Mouse (Mus musculus): ENCODE data around the gene Abca17. TPM values are rescaled to one million over a fixed set of nuclear protein-coding genes. Genes with fewer than 3 reads are reported as not detected.

The Abca17 gene
- under 1 TPM in 1 of 2 experiments, not detected in 1; 0.10 TPM for total RNA-seq (2021)
- long read RNA-seq, experiment 1 = 0 reads
- long read RNA-seq, experiment 2 = 0 reads

- peak; percentile 23 to 50 for DNase-seq (ENCODE audit: low spot score in 2 of 2)
Observed at GRCm38 (mm10) chr17:24350926-24351759, at the start of gene Abca17. Gene Abca17 (minus strand): TSS chr17:24351068.

- DNase-seq (ENCODE audit: low spot score in 2 of 2) = no peak
Observed at GRCm38 (mm10) chr17:24394456-24394855, 43.6 kb upstream of the Abca17 start.

GRCm38 (mm10) chr17:24393527-24393926 lies 42.7 kb upstream of the Abca17 start:
- no peak for DNase-seq (ENCODE audit: low spot score in 2 of 2)

GRCm38 (mm10) chr17:24391149-24391548 lies 40.3 kb upstream of the Abca17 start:
- DNase-seq (ENCODE audit: low spot score in 2 of 2) = no peak

GRCm38 (mm10) chr17:24389865-24390264 lies 39.0 kb upstream of the Abca17 start:
- peak; percentile 52 to 61 for DNase-seq (ENCODE audit: low spot score in 2 of 2)

GRCm38 (mm10) chr17:24388711-24389110 lies 37.8 kb upstream of the Abca17 start:
- no peak for DNase-seq (ENCODE audit: low spot score in 2 of 2)

- no peak for DNase-seq (ENCODE audit: low spot score in 2 of 2)
Observed at GRCm38 (mm10) chr17:24383789-24384188, 32.9 kb upstream of the Abca17 start.

GRCm38 (mm10) chr17:24378496-24378895 lies 27.6 kb upstream of the Abca17 start:
- DNase-seq (ENCODE audit: low spot score in 2 of 2) = peak in 1 of 2 experiments; percentile 16

GRCm38 (mm10) chr17:24375886-24376285 lies 25.0 kb upstream of the Abca17 start:
- DNase-seq (ENCODE audit: low spot score in 2 of 2) = no peak

- no peak for DNase-seq (ENCODE audit: low spot score in 2 of 2)
Observed at GRCm38 (mm10) chr17:24375094-24375712, 24.3 kb upstream of the Abca17 start.

- DNase-seq (ENCODE audit: low spot score in 2 of 2) = no peak
Observed at GRCm38 (mm10) chr17:24365863-24366262, 15.0 kb upstream of the Abca17 start.

GRCm38 (mm10) chr17:24364461-24364860 lies 13.6 kb upstream of the Abca17 start:
- no peak for DNase-seq (ENCODE audit: low spot score in 2 of 2)

GRCm38 (mm10) chr17:24362527-24362926 lies 11.7 kb upstream of the Abca17 start:
- DNase-seq (ENCODE audit: low spot score in 2 of 2) = no peak

GRCm38 (mm10) chr17:24361291-24361690 lies 10.4 kb upstream of the Abca17 start:
- DNase-seq (ENCODE audit: low spot score in 2 of 2) = no peak

- DNase-seq (ENCODE audit: low spot score in 2 of 2) = no peak
Observed at GRCm38 (mm10) chr17:24360841-24361240, 10.0 kb upstream of the Abca17 start.

- no peak for DNase-seq (ENCODE audit: low spot score in 2 of 2)
Observed at GRCm38 (mm10) chr17:24359903-24360302, 9.0 kb upstream of the Abca17 start.

- DNase-seq (ENCODE audit: low spot score in 2 of 2) = no peak
Observed at GRCm38 (mm10) chr17:24359006-24359405, 8.1 kb upstream of the Abca17 start.

- no peak for DNase-seq (ENCODE audit: low spot score in 2 of 2)
Observed at GRCm38 (mm10) chr17:24355284-24355683, 4.4 kb upstream of the Abca17 start.

GRCm38 (mm10) chr17:24353960-24354359 lies 3.1 kb upstream of the Abca17 start:
- DNase-seq (ENCODE audit: low spot score in 2 of 2) = no peak

GRCm38 (mm10) chr17:24352370-24353194 lies 1.7 kb upstream of the Abca17 start:
- no peak for DNase-seq (ENCODE audit: low spot score in 2 of 2)

- peak; percentile 94 for DNase-seq (ENCODE audit: low spot score in 2 of 2)
Observed at GRCm38 (mm10) chr17:24351760-24352357, 991 bp upstream of the Abca17 start, which contains the start of gene Abca3. Gene Abca3 (plus strand): TSS chr17:24351950.
